Mouse (Mus musculus): ENCODE data around the gene Cpz.

GRCm38 (mm10) chr5:35525469-35526123, at the start of gene Cpz:
- TF ChIP-seq EP300 (IDR thresholded peaks at IDR 0.05; ENCODE audit: low read depth) = no peak
- TF ChIP-seq CTCF (IDR thresholded peaks at IDR 0.05; ENCODE audit: low read depth) = no peak

Measured in liver, embryonic 14.5 days (tissue).